Mouse (Mus musculus): Measurements from ENCODE around the gene Pitpnm2.
A peak's percentile ranks its signal among the peaks of the same experiment; 100 is the strongest.

Pitpnm2 gene

GRCm38 (mm10) chr5:124175138-124175537 lies 74.4 kb downstream of the Pitpnm2 start:
- DNase-seq = no peak

DNA sequence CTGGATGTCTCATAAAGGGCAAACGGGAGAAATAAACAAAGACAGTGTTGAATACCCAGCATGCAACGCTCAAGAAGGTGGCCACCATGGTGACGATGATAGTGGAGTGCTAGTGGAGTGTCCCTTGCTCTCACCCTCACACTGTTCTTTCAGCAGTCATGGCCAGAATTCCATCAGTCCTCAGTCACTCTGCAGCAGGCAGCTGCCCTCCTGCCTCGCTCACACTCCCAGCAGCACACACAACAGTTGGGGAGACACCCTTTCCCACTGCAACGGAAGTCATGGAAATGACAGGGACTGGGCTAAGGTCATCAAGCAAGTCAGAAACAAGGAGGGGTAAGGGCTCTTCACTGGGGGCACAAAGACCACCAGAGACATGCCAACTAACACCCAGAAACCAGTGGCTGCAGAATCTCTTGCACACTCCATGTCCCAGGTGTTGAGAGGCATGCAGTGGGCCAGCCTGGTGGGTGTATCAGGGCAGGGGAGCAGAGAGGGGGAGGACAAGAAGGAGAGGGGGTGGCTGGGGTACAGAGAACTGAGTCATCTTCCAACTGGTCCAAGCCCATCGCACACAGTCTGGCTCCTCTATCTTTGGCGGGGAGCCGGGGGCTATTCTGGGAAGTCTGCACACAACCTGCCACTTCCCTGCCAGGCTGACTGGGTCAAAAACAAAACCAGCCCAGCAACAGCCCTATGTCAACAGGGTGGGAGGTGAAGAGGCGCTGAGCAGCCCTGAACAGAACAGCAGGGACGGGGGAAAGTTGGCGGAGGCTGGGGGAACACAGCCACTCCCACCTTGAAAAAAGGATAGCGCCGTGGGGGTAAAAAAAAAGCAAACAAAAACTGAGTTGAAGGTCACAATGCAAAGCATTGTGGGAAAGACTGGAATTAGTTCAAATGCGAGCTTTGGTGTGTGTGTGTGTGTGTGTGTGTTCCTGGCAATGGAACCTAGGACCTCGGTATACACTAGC lies 76.3 kb downstream of the Pitpnm2 start:
- peak; percentile 88 for DNase-seq

DNA sequence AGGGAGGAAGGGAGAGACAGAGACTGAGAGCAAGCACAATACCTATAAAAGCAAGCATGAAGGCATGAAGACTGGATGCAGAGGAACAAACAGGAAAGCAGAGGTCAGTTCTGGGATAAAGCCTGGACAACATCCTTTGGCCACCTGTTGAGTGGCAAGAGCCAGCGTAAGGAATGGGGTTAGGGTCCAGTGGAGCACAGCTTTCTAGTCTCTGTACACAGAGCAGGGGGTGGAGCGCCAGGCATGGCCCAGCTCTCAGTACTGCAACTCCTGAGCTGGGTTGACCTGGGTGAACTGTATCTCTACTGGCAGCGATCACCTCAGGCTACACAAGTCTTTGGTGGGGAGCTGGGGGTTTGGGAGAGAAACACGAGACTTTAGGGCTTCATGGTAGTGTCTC lies 77.3 kb downstream of the Pitpnm2 start:
- no peak for DNase-seq

DNA sequence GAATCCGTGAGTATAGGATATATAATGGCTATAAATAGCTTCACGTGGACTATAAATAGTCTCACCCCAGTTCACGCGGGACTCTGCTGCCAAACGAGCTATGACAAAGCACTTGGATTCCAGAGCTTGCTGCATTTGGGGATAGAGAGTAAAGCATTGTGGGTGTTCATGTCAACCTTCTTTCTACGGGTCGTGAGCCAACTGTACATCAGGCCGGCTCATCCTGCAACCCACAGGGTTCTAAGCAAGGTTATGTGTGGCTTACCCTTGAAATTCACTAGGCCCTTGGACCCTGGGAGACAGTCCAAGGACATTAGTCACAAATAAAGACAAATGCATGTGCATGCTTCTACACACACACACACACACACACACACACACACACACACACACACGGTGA lies 77.8 kb downstream of the Pitpnm2 start:
- DNase-seq = no peak

DNA sequence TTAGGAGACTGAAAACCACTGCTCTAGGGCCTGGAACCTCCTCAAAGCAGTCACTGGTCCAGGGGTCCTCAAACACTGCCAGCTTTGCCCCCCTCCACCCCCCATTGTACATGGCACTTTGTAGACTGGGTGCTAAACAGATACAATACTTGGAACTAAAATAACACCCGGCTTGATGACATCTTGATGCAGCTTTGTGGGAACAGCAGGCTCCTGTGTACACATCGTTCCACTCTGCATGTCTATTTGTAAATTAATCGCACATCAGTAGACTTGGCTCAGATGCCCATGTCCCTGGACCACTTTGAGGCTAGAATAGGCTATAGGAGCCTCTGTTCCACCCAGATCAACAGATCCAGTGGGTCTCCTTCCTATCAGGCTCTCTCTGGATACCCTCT lies 80.3 kb downstream of the Pitpnm2 start:
- DNase-seq = no peak

DNA sequence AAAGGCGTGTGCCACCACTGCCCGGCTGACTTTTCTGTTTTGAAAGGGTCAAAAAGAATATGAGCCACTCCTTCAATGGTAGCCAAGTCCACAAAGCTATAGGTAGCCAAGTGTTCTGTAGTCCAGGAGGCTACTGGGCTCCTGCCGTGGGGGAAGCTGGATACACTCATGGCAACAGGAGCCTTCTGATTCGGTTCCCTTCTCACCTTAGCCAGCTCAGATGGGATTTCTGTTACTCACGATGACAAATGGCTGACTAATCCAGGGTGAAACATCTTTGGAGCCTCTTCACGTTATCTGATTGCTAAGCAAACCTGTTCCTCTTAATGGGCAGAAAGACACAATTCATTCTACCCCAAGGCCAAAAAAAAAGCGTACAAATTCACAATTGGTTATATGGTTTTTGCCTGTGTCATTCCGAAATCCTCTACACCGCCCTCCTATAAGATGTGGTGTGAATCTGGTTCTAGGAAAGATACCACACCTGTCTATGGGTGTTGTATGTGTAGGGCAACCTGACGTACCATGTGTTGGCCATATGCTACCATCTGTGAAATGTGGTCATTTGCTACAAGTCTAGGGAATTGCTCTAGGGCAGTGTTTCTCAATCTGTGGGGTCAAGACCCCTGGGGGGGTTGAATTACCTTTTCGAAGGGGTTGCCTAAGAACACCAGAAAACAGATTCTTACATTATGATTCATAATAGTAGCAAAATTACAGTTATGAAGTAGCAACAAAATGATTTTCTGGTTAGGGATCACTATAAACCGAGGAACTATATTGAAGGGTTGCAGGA lies 80.9 kb downstream of the Pitpnm2 start:
- DNase-seq = peak; percentile 32

- DNase-seq = no peak
Measured at GRCm38 (mm10) chr5:124167621-124168020, 81.9 kb downstream of the Pitpnm2 start.

DNA sequence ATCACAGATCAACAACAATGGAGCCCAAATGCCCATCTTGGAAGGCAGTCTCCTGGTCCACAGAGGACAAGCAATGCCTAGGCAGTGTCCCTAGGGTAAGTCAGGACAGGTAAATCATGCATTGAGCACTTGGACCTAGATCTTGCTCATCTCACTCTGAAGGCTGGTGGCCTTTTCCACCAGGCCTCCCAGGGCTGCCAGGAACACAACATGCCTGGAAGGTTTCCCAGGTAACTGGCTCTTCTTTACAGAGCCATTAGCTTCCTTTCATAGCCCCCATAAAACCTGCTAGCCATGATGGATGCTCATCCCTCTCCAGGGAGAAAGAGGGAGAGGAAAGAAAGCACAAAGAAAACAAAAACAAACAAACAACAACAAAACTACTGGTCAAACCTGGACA lies 82.8 kb downstream of the Pitpnm2 start:
- no peak for DNase-seq

- DNase-seq = peak; percentile 82
Measured at GRCm38 (mm10) chr5:124165622-124166570, 83.7 kb downstream of the Pitpnm2 start.

- DNase-seq = no peak
Measured at GRCm38 (mm10) chr5:124163445-124163844, 86.1 kb downstream of the Pitpnm2 start.

DNA sequence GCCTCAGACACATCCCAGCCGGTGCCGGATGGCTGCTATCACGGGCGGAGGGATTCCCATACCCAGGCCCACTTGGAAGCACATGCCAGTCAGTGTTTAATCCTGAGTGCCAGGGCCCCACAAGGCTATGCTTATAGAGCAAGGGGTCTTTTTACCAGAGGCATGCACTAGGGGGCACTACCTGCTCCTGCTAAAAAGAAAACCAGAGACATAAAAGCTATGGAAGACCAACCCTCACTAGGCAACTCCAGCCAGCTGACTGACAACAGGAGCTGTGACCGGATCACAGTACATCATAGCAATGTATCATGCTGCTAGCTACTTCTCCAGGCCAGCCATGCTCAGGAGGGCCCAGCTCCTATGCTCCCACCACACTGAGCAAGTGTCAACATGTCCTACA lies 87.0 kb downstream of the Pitpnm2 start:
- no peak for DNase-seq

DNA sequence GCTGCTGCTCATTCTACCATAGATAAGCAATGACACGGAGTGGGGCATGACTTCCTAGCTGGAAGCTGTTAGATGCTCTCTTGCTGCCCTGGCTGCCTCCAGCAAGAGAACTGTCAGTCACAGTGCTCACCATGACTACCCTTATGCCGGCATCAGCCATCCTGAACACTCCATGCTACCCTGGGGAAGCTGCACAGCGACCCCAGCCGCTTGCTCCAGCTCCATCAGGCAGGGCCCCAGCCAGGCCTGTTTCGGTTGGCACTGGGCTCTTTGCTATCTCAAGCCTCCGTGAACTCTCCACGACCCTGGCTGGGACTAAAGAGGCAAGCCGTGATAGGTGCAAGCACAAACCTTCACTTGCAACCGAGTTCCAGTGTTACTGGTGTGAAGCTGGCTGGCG lies 87.7 kb downstream of the Pitpnm2 start:
- no peak for DNase-seq

GRCm38 (mm10) chr5:124159453-124159852 lies 90.1 kb downstream of the Pitpnm2 start:
- DNase-seq = no peak

DNA sequence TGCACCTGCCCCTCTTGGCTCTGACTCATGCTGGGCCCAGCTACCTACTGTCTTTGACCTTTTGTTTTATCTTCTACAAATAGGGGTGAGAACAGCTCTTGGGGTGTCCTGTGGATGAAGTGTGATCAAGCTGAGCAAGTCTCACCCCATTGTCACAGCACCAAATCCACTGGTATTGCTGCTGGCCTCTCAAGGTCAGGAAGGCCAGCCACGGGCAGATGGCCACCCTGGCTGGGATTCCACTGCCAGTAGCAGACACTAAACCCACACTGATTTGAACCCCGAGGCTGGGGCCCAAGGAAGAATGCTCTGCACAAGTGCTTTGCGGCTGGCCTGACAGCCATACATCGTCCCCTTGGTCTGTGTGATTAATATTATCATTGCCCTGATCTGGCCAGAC lies 91.3 kb downstream of the Pitpnm2 start:
- DNase-seq = no peak

- DNase-seq = no peak
Measured at GRCm38 (mm10) chr5:124155943-124156342, 93.6 kb downstream of the Pitpnm2 start.

DNA sequence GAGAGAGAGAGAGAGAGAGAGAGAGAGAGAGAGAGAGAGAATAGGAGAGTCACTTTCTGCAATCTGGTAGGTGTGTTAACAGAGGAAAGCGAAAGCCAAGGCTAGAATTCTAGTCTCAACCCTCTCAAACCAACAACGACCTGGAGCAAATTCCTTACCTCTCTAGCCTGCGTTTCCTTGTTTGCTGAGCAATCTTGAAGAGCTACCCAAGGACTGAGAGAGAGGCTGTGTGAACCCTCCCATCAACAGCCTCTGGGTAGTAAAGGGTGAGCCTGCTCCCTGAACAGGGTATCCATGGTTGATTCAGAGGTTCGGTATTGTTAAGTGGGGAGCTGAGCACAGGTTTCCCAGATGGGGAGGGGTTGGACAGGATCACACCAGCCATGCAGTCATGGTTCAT lies 96.8 kb downstream of the Pitpnm2 start:
- DNase-seq = no peak

DNA sequence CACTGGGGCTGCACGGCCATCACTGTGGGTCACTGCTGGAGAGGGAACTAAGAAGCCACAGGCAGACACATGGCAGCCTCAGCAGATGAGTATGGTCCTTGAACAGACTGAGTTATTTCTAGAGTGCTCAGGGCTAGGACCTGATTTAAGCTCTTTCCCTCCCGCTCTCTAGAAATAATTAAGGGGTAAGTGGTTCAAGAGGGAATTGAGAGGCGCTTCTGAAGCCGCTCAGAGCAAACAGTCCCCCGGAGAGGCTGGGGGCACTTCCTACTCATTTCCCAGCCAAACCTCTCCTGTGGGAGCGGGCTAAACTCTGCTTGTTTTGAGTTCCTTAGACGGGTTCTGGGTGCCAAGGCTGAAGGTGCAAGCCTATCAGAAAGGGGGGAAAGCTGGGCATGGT lies 98.7 kb downstream of the Pitpnm2 start:
- DNase-seq = no peak

GRCm38 (mm10) chr5:124149028-124149427 lies 100.5 kb downstream of the Pitpnm2 start:
- DNase-seq = no peak

DNA sequence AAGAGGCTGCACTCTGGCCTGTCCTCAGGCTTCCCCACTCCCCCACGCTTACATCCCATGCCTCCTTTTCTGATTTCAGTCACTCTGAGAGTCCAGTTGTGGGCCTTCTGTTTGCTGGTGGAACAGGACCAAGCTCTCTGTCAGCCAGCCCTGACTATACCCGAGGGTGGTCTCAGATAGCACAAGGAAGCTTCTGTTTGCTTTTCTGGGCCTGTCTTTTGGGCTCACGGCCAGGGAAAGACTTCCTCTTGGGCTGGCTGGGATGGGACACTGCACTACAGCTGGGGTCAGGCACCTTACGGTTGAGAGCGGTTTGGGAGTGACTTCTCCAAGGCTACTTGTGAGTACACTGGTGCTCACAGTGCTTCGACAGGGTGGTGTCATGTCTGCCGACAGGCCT lies 111.5 kb downstream of the Pitpnm2 start:
- DNase-seq = no peak

DNA sequence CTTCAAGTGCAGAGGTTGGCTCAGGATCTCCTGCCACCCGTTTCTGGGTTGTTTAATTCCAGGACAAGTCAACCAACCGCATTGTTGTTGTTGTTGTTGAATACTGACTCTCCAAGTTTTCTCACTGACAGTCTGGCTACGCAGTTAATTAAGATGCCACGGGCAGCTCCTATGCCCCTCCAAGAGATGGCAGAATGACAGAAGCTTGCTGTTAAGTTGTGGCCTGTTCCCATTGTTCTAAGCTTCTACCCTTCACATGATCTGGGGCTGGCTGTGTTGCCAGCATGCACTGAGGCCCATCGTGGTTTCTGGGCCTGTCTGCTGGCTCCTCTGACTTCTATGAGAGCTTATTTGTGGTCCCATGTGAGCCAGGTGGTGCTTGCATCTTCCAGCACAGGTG lies 115.3 kb downstream of the Pitpnm2 start:
- no peak for DNase-seq

- DNase-seq = no peak
Measured at GRCm38 (mm10) chr5:124125093-124125492, 124.5 kb downstream of the Pitpnm2 start.

DNA sequence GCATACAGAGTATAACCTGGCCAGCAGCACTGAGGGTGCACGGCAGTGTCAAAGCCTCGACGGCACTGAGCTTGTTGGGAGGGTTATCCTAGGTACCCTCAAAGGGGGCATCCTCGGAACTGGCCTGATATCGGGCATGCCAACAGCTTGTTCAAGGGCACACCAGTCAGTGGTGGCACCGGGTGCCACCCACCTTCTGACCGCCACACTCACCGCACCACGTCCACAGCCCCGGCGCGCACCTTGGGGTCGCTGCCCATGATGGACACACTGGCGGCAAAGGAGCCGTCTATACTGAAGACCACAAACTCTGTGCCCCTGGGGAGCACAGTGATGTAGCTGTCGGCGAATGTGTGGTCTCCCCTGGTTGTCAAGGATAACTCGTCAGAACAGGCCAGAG lies 127.2 kb downstream of the Pitpnm2 start:
- no peak for DNase-seq

DNA sequence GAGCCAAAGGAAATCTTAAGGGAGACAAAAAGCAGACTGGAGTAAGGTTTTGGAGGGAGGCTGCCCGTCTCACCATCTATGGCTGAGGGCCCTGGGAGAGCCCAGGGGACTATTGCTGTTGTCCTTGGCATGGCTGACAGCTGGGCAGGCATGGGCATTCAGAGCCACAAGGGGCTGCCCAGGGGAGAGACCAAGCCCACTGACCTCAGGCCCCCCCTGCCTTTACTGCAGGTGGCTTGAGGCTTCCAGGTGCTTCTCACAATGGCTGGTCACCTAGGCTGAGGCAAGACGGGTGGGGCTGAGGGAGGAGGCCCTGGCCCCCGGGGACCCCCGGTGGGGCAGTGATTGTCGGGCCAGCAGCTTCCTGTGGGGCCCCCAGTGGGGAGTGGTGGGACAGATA lies 130.4 kb downstream of the Pitpnm2 start:
- no peak for DNase-seq

All from right cerebral cortex, adult 18-20 months (tissue).